Comparison of ENCODE assay signal across 7 mouse cellular contexts in genomic region chr10:92721771-92722619, GRCm38 (mm10). TPM values are rescaled to one million over a fixed set of nuclear protein-coding genes. Genes with fewer than 3 reads are reported as not detected.
A peak's percentile ranks its signal among the peaks of the same experiment; 100 is the strongest.
DNase-seq lines count a peak whose midpoint lies in the region; ATAC-seq lines count a peak whose summit lies in the region.

Gene Nedd1 (minus strand): TSS chr10:92722420.

- DNase-seq in adrenal gland, postnatal 10 days, result peak; percentile 98
- peak; percentile 95 for DNase-seq in embryonic facial prominence, embryonic 10.5 days (ENCODE audit: low spot score)
- peak; percentile 96 for DNase-seq in kidney, adult 11 months
- peak; percentile 96 for DNase-seq in limb, embryonic 10.5 days (ENCODE audit: low spot score)
- peak; percentile 92 for DNase-seq in spleen, adult 12 weeks (ENCODE audit: low spot score)

- peaks cover 20% of the 10 kb centered on the region for H3K36me3 ChIP-seq in embryonic facial prominence, embryonic 10.5 days (replicated peaks)
- peaks cover 20% of the 10 kb centered on the region for H3K36me3 ChIP-seq in limb, embryonic 10.5 days
- 0 out of 2 replicates have a peak, but pooled peaks cover 2% of the 10 kb centered on the region for H3K36me3 ChIP-seq in midbrain, embryonic 13.5 days

- H3K27ac ChIP-seq in embryonic facial prominence, embryonic 10.5 days (replicated peaks), result peak within 1 kb of the TSS; percentile 97
- peak within 1 kb of the TSS; percentile 98 for H3K27ac ChIP-seq in limb, embryonic 10.5 days
- H3K27ac ChIP-seq in midbrain, embryonic 13.5 days, result peak within 1 kb of the TSS; percentile 78

- H3K9ac ChIP-seq in midbrain, embryonic 13.5 days (replicated peaks), result peak within 1 kb of the TSS; percentile 82

- H3K4me3 ChIP-seq in embryonic facial prominence, embryonic 10.5 days, result peak within 1 kb of the TSS; percentile 91
- peak within 1 kb of the TSS; percentile 93 for H3K4me3 ChIP-seq in limb, embryonic 10.5 days
- peak within 1 kb of the TSS; percentile 92 for H3K4me3 ChIP-seq in midbrain, embryonic 13.5 days (replicated peaks)

- peak within 1 kb of the TSS; percentile 88 for H3K4me2 ChIP-seq in midbrain, embryonic 13.5 days (replicated peaks)

- H3K27me3 ChIP-seq in embryonic facial prominence, embryonic 10.5 days (replicated peaks; ENCODE audit: low read depth, poor library complexity, severe bottlenecking), result no peaks in the 10 kb centered on the region
- no peaks in the 10 kb centered on the region for H3K27me3 ChIP-seq in limb, embryonic 10.5 days (ENCODE audit: low read depth, poor library complexity, severe bottlenecking)
- H3K27me3 ChIP-seq in midbrain, embryonic 13.5 days, result no peaks in the 10 kb centered on the region

- ATAC-seq in granulocyte monocyte progenitor cell, adult 5-6 weeks (replicated peaks; ENCODE audit: poor library complexity, severe bottlenecking), result peak; percentile 97
- peak; percentile 98 for ATAC-seq in midbrain, embryonic 13.5 days

- H3K4me1 ChIP-seq in embryonic facial prominence, embryonic 10.5 days, result peaks cover 12% of the 10 kb centered on the region
- H3K4me1 ChIP-seq in limb, embryonic 10.5 days, result peaks cover 3% of the 10 kb centered on the region; the same call in 1 of the 2 replicates
- H3K4me1 ChIP-seq in midbrain, embryonic 13.5 days (replicated peaks), result peaks cover 18% of the 10 kb centered on the region

- no peaks in the 10 kb centered on the region for H3K9me3 ChIP-seq in embryonic facial prominence, embryonic 10.5 days
- no peaks in the 10 kb centered on the region for H3K9me3 ChIP-seq in limb, embryonic 10.5 days (replicated peaks)
- no peaks in the 10 kb centered on the region for H3K9me3 ChIP-seq in midbrain, embryonic 13.5 days

- under 1% methylated on average over 57 of the region's 57 CpGs for whole genome bisulfite sequencing in embryonic facial prominence, embryonic 10.5 days
- WGBS in limb, embryonic 10.5 days, result under 1% methylated on average over 56 of the region's 57 CpGs
- under 1% methylated on average over 57 of the region's 57 CpGs for WGBS in midbrain, embryonic 13.5 days

RNA-seq across cellular contexts. Expression of gene Nedd1, which starts in this region (rescaled TPM):
- 10 to 100 TPM; 19.8 to 21.2 TPM for total RNA-seq in adrenal gland, postnatal 10 days (2021)
- 51.8 and 53.1 TPM in 2 replicates for polyA plus RNA-seq in embryonic facial prominence, embryonic 10.5 days (2016; fragmentation: Nextera tagmentation; extraction: Ambion mirVana)
- 27.0 and 33.5 TPM in 2 replicates for total RNA-seq in granulocyte monocyte progenitor cell, adult 5-6 weeks (2014; fragmentation: Nextera tagmentation)
- 35.5 and 36.0 TPM in 2 replicates for total RNA-seq in granulocyte monocyte progenitor cell, adult 5-6 weeks (2017)
- polyA plus RNA-seq in limb, embryonic 10.5 days (2016; fragmentation: Nextera tagmentation; extraction: Ambion mirVana), result 42.1 and 47.7 TPM in 2 replicates
- 26.9 and 28.1 TPM in 2 replicates for polyA plus RNA-seq in midbrain, embryonic 13.5 days (2015; fragmentation: Nextera tagmentation; extraction: Ambion mirVana)

Comparison
In these comparisons a context has a peak if more than half of its experiments do, and no peak if none do; other contexts are left out.
1. Peak in every context shown above with its lines: DNase-seq, ATAC-seq, H3K4me3 ChIP-seq and H3K27ac ChIP-seq.